Mouse (Mus musculus): Measurements from ENCODE around the gene Mrps34. TPM values are rescaled to one million over a fixed set of nuclear protein-coding genes. Genes with fewer than 3 reads are reported as not detected.

The Mrps34 gene
- 79.2 and 81.5 TPM in 2 replicates for polyA plus RNA-seq (2015; fragmentation: Nextera tagmentation; extraction: Ambion mirVana)

DNA sequence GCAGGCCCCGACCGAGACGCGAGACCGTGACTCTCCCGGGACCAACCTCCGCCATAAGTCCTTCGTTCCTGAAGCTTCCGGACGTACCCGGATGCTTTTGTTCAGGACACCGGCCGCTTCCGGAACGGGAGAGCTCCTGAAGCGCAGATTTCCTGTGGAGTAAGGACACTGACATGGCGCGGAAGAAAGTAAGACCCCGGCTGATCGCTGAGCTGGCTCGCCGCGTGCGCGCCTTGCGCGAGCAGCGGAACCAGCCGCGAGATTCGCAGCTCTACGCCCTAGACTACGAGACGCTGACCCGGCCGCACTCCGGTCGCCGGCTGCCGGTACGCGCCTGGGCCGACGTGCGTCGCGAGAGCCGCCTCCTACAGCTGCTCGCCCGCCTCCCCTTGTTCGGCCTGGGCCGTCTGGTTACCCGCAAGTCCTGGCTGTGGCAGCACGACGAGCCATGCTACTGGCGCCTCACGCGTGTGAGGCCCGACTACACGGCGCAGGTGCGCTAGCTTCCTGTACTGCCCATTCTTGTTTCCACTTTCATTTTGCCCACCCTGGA is at the start of gene Mrps34, which contains the start of gene Eme2:
Gene Mrps34, plus strand, starts transcription at position 122 of the 553 bp plus-strand sequence.
Gene Eme2, minus strand, starts transcription at position 93 of the 553 bp plus-strand sequence.
- under 1% methylated on average over 62 of the region's 62 CpGs for WGBS

DNA sequence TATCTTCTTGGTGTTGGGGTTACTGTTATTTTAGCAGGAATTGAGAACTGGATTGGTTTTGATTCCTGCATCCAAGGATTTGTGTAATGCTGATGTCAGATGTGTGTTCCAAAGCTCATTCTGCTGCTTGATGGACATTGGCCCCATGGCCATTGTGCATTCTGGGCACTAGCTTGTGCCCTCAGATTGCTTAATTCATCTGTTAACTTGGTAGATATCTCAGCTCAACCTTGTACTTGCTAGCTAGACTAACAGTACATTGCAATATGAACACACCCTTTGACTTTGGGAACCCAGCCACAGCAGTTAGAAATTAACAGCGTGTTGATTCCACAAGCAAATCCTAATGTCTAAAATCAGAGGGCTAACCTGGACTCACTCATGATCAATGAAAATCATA is 47.5 kb upstream of the Mrps34 start:
- Histone ChIP-seq H3K4me2 (peak overlapping the region; percentile 34), H3K9ac (no peak overlapping the region), H3K36me3 (no peaks in the 10 kb centered on the region), H3K27me3 (replicated peaks) (peaks cover 37% of the 10 kb centered on the region), H3K4me3 (no peak overlapping the region; the same call in 1 of the 2 replicates), H3K9me3 (no peaks in the 10 kb centered on the region), H3K4me1 (peaks cover 38% of the 10 kb centered on the region), H3K27ac (replicated peaks) (no peak overlapping the region)
- WGBS, result 94% methylated on average over 1 of the region's 1 CpGs
- no peak for ATAC-seq (ENCODE audit: extremely low read depth, insufficient number of reproducible peaks, low FRiP score, low TSS enrichment)

More for the DNA sequence above, at the start of gene Mrps34, which contains the start of gene Eme2:
- peak within 1 kb of the TSS; percentile 86 for H3K27ac ChIP-seq (replicated peaks)
- peak within 1 kb of the TSS; percentile 93 for H3K9ac ChIP-seq
- no peaks in the 10 kb centered on the region for H3K9me3 ChIP-seq
- peaks cover 46% of the 10 kb centered on the region for H3K4me1 ChIP-seq
- ATAC-seq (ENCODE audit: extremely low read depth, insufficient number of reproducible peaks, low FRiP score, low TSS enrichment), result 0 out of 2 replicates have a peak, but pooled peaks have one; percentile 15
- H3K4me2 ChIP-seq, result peak within 1 kb of the TSS; percentile 100
- peak within 1 kb of the TSS; percentile 87 for H3K4me3 ChIP-seq
- H3K27me3 ChIP-seq (replicated peaks), result no peaks in the 10 kb centered on the region
- H3K36me3 ChIP-seq, result peaks cover 70% of the 10 kb centered on the region

DNA sequence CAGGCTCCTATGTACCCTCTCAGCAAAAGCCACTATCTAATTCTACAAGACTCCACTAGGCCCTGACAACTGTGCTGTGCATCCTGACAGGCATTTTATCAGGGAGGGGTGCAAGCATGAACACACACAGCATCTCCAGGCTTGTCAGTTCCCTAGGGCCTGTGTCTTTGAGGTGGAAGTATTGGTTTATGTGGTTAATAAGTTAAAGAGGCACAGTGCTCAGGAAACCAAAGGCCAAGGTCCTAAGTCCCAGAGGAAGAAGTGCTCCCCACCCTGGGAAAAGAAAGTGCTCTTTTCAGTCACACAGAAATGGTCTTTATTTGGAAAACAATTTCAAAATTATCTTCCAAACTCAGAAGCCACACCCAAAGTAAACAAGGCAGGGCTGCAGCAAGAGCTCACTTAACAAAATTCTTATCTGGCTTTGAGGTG is 46.3 kb upstream of the Mrps34 start:
- Histone ChIP-seq H3K9me3 (no peaks in the 10 kb centered on the region), H3K27me3 (replicated peaks) (peaks cover 26% of the 10 kb centered on the region), H3K4me3 (peak overlapping the region; percentile 85), H3K27ac (replicated peaks) (peak overlapping the region; percentile 98), H3K4me2 (peak overlapping the region; percentile 88), H3K4me1 (peaks cover 38% of the 10 kb centered on the region), H3K36me3 (peaks cover 9% of the 10 kb centered on the region), H3K9ac (peak overlapping the region; percentile 95)
- no peak for ATAC-seq (ENCODE audit: extremely low read depth, insufficient number of reproducible peaks, low FRiP score, low TSS enrichment)

DNA sequence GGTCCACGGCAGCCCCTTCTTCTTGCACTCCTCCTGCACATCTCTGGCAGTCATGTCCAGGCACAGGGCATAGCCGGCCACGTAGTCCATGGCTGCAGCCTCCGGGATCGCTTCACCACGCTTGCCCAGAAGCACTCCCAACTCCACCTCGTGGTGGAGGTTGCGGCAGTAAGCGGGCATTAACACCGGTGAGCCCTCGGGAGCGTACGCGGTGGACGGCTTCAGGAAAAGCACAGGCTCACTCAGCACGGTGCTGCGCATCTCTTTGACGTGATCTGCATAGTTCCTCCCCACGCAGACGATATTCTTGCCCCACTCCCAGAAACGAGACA is 45.2 kb upstream of the Mrps34 start:
- no peaks in the 10 kb centered on the region for H3K9me3 ChIP-seq
- peaks cover 19% of the 10 kb centered on the region for H3K36me3 ChIP-seq
- WGBS, result under 1% methylated on average over 21 of the region's 21 CpGs
- H3K4me3 ChIP-seq, result peak overlapping the region; percentile 85
- peak overlapping the region; percentile 95 for H3K9ac ChIP-seq
- ATAC-seq (ENCODE audit: extremely low read depth, insufficient number of reproducible peaks, low FRiP score, low TSS enrichment), result peak; percentile 39
- peaks cover 18% of the 10 kb centered on the region for H3K27me3 ChIP-seq (replicated peaks)
- H3K4me1 ChIP-seq, result peaks cover 33% of the 10 kb centered on the region
- H3K27ac ChIP-seq (replicated peaks), result peak overlapping the region; percentile 98
- peak overlapping the region; percentile 88 for H3K4me2 ChIP-seq

DNA sequence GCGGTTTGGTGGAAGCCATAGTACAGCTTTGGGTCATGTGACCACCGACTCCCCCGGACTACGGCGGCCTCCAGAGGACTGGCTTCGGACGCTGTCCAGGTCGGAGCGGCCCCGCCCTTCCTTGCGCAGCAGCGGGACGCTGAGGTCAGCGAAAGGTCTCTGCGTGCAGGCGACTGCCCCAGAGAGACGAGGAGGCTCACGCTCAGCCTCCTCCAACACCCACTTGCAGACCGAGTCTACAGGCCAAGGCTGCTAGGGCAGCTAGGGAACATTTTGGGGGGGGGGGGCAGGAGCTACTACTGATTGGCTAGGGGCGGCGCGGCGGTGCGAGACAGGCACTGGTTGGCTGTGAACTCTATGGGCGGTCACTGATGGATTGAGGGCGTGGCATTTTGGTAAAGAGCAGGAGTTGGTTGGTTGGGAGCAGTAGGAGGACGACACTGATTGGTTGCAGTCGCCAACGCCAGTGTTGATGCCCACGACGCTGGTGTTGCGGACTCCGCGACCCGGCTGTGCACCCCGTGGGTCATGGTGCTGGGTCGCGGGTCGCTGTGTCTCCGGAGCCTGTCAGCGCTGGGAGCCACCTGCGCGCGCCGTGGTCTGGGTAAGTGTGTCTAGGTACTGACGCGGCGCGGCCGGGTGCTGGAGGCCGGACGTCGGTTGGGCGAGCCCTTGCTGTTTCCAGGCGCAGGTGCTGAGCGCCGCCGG is 44.7 kb upstream of the Mrps34 start, which contains the start of gene Fahd1:
Gene Fahd1, minus strand, starts transcription at position 300 of the 708 bp plus-strand sequence.
- no peaks in the 10 kb centered on the region for H3K9me3 ChIP-seq
- peak within 1 kb of the TSS; percentile 95 for H3K9ac ChIP-seq
- peaks cover 14% of the 10 kb centered on the region for H3K27me3 ChIP-seq (replicated peaks)
- peaks cover 29% of the 10 kb centered on the region for H3K4me1 ChIP-seq
- ATAC-seq (ENCODE audit: extremely low read depth, insufficient number of reproducible peaks, low FRiP score, low TSS enrichment), result peak; percentile 96
- peak within 1 kb of the TSS; percentile 98 for H3K27ac ChIP-seq (replicated peaks)
- peaks cover 21% of the 10 kb centered on the region for H3K36me3 ChIP-seq
- H3K4me3 ChIP-seq, result peak within 1 kb of the TSS; percentile 85
- WGBS, result under 1% methylated on average over 58 of the region's 58 CpGs
- H3K4me2 ChIP-seq, result peak within 1 kb of the TSS; percentile 88

DNA sequence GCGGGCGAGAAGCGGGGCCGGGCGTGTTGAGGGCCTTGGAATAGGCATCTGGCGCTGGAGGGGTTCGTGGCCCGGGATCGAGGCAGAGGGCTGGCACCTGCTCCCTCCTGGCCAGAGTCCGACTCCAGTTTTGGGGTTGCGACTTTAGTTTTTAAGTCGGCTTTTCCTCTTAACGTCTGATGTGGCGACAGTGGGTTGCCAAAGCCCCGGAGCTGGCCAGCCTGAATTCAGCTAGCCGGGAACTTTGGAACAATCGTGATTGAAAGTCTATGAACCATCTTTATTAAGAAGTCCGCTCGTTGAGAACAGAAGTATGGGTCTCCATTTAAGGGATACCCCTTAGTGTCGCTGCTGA is 44.2 kb upstream of the Mrps34 start:
- WGBS, result under 1% methylated on average over 20 of the region's 20 CpGs
- peak overlapping the region; percentile 98 for H3K27ac ChIP-seq (replicated peaks)
- peaks cover 21% of the 10 kb centered on the region for H3K36me3 ChIP-seq

DNA sequence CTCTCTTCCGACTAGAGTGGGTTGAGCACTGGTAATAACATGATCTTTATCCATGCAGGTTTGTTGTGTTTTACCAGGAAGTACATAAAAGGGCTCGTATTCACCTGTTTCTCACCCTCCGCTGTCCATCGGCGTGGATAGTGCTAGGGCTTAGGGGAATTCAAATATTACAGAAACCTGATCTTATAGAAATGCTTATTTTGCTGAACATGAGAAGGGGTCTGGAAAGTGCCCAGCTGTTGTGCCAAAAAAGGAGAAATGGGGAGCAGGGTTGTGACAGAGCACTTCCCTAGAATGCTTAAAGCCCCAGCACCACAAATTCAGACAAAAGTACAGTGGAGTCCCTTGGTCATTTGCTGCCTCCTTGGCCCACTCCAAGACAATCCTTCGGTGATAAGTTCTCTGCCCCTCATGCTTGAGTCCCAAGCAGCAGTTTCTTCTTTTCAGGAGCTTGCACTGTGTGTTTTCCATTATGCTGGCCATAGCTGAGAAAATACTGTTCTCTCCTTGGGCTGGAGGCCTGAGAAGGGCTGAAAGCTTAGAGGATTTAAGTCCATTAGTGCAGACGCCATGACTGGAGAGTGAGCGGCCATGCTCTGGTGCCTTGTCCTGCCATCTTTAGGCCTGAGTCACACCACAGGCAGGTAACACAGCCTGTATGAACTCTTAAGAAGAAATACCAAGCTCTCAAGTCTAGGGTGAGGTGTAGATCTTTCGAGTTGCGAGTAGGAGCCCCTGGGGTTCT is 43.4 kb upstream of the Mrps34 start:
- no peaks in the 10 kb centered on the region for H3K9me3 ChIP-seq
- H3K4me2 ChIP-seq, result peak overlapping the region; percentile 88
- no peak overlapping the region for H3K27ac ChIP-seq (replicated peaks)
- H3K4me3 ChIP-seq, result peak overlapping the region; percentile 85
- peak overlapping the region; percentile 95 for H3K9ac ChIP-seq
- ATAC-seq (ENCODE audit: extremely low read depth, insufficient number of reproducible peaks, low FRiP score, low TSS enrichment), result no peak
- peaks cover 27% of the 10 kb centered on the region for H3K4me1 ChIP-seq
- H3K36me3 ChIP-seq, result peaks cover 21% of the 10 kb centered on the region
- H3K27me3 ChIP-seq (replicated peaks), result peaks cover 9% of the 10 kb centered on the region
- WGBS, result 79% methylated on average over 10 of the region's 10 CpGs

More for the DNA sequence above, 44.2 kb upstream of the Mrps34 start:
- peaks cover 12% of the 10 kb centered on the region for H3K27me3 ChIP-seq (replicated peaks)
- peak overlapping the region; percentile 85 for H3K4me3 ChIP-seq
- peak overlapping the region; percentile 95 for H3K9ac ChIP-seq
- peaks cover 27% of the 10 kb centered on the region for H3K4me1 ChIP-seq
- H3K9me3 ChIP-seq, result no peaks in the 10 kb centered on the region
- H3K4me2 ChIP-seq, result peak overlapping the region; percentile 88
- no peak for ATAC-seq (ENCODE audit: extremely low read depth, insufficient number of reproducible peaks, low FRiP score, low TSS enrichment)

DNA sequence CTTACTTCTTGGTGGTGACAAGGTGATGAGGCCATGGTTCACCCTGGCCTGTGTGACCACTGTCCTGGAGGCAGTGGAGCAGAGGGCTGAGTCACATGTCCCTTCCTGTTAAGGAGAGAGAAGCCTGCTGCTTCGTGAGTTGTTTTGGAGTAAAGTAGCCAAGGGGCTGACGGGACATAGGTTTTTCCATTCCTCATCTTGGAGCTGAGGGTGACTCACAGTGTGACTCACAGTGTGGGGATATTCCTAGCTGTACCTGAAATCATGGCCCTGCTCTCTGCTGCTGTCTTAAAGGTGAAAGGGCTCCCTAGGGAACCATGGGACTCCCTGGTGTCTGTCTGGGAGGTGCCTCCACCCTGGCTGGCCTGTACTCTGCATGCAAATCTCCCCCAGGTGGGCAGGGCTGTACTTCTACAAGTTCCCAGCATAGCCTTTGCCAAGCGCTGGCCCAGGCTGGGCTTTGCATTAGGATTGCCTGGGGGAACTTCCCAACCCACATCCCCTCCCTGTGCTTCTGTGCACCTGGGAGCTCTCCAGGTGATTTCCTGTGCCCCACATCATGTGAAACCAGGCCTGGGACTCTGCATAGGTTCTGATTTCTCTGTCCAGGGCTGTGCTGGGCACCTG is 39.0 kb upstream of the Mrps34 start:
- Histone ChIP-seq H3K27ac (replicated peaks) (no peak overlapping the region), H3K9ac (no peak overlapping the region), H3K4me2 (no peak overlapping the region), H3K36me3 (peaks cover 42% of the 10 kb centered on the region), H3K4me1 (peaks cover 9% of the 10 kb centered on the region), H3K9me3 (no peaks in the 10 kb centered on the region), H3K27me3 (replicated peaks) (peaks cover 9% of the 10 kb centered on the region), H3K4me3 (no peak overlapping the region)
- 75% methylated on average over 3 of the region's 3 CpGs for WGBS
- no peak for ATAC-seq (ENCODE audit: extremely low read depth, insufficient number of reproducible peaks, low FRiP score, low TSS enrichment)

DNA sequence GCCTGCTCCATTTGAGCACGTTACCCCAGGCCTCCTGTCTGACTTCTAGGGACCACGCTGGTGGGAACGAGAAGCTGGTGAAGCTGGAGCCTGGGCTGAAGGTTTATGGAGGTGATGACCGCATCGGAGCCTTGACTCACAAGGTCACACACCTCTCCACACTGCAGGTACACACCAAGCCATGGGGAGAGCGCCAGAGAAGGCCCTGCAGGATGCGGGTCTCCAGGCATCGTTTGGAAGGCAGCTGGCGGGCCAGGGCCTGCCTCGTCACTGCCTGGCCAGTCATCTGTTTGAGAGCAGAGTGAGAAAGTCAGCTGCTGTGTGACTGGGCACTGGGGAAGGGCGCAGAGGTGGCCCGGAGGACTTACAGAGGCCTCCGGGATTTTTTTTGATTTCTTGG is 38.3 kb upstream of the Mrps34 start:
- peaks cover 48% of the 10 kb centered on the region for H3K36me3 ChIP-seq
- H3K4me3 ChIP-seq, result no peak overlapping the region
- no peak for ATAC-seq (ENCODE audit: extremely low read depth, insufficient number of reproducible peaks, low FRiP score, low TSS enrichment)
- H3K9ac ChIP-seq, result no peak overlapping the region
- H3K4me1 ChIP-seq, result peaks cover 2% of the 10 kb centered on the region; the same call in 1 of the 2 replicates
- peaks cover 3% of the 10 kb centered on the region for H3K27me3 ChIP-seq (replicated peaks)
- no peaks in the 10 kb centered on the region for H3K9me3 ChIP-seq
- H3K27ac ChIP-seq (replicated peaks), result no peak overlapping the region
- WGBS, result 88% methylated on average over 13 of the region's 13 CpGs
- no peak overlapping the region for H3K4me2 ChIP-seq

DNA sequence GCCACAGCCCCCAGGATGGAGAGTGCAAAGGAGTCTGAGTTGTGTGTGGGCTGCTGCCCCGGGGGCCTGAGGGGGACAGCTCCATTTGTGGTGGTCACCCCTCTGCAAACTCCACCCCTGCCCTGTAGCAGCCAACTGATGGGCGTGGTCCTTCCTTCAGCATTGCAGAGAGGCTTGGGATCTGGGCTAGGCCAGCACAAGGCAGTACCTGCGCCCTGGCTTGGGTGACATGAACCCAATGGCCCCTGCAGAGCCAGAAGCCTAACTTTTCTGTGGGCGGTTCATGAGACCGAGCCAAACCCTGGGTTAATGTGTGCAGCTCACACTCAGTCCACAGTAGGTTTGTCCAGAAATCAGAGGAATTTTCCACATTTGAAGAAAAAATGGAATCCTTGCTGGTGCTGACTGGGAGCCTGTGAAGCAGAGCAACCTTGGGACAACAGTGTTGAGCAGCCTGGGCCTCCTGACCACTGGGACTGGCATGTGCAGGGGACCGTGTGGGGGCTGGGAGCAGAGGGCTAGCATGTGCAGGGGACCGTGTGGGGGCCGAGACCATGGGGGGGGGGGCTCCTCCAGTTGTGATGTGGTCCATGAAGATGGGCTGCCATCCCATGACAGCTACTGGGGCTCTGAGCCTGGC is 37.0 kb upstream of the Mrps34 start:
- Histone ChIP-seq H3K4me3 (no peak overlapping the region), H3K27me3 (replicated peaks) (no peaks in the 10 kb centered on the region), H3K4me2 (no peak overlapping the region), H3K27ac (replicated peaks) (no peak overlapping the region), H3K36me3 (peaks cover 59% of the 10 kb centered on the region), H3K9ac (no peak overlapping the region), H3K9me3 (no peaks in the 10 kb centered on the region), H3K4me1 (no peaks in the 10 kb centered on the region)
- 80% methylated on average over 8 of the region's 8 CpGs for WGBS
- no peak for ATAC-seq (ENCODE audit: extremely low read depth, insufficient number of reproducible peaks, low FRiP score, low TSS enrichment)
